Comparison of ENCODE assay signal across 17 mouse cellular contexts in genomic region chr7:66652216-66652615, GRCm38 (mm10). TPM values are rescaled to one million over a fixed set of nuclear protein-coding genes. Genes with fewer than 3 reads are reported as not detected.
A peak's percentile ranks its signal among the peaks of the same experiment; 100 is the strongest.
DNase-seq lines count a peak whose midpoint lies in the region; ATAC-seq and TF ChIP-seq lines count a peak whose summit lies in the region.
"Had no signal": no experiment of that assay in that cellular context is flagged by ENCODE, and none has a peak within 500 bp of the region (broad histone marks: within the 10 kb centered on the region; RNA-seq: fewer than 3 reads in every experiment).

No protein-coding gene starts in this region.

- peaks cover 6% of the 10 kb centered on the region; the same call in 1 of the 2 replicates for H3K4me1 ChIP-seq in liver, embryonic 12.5 days
- no peaks in the 10 kb centered on the region for H3K4me1 ChIP-seq in liver, postnatal 0 days (ENCODE audit: insufficient read depth)
- H3K4me1 ChIP-seq: forebrain, embryonic 13.5 days; hindbrain, embryonic 15.5 days had no signal

- no peak overlapping the region for H3K9ac ChIP-seq in liver, embryonic 12.5 days
- no peak overlapping the region for H3K9ac ChIP-seq in liver, postnatal 0 days (replicated peaks)
- H3K9ac ChIP-seq: embryonic facial prominence, embryonic 15.5 days; forebrain, embryonic 13.5 days; hindbrain, embryonic 15.5 days; limb, embryonic 13.5 days had no signal

- 0 out of 2 replicates have a peak, but pooled peaks have one; percentile 32 for ATAC-seq in liver, embryonic 12.5 days
- ATAC-seq in liver, postnatal 0 days, result no peak
- peak; percentile 61 for ATAC-seq in activated CD4-positive, CD25-positive, alpha-beta regulatory T cell, adult 4 months
- ATAC-seq in megakaryocyte-erythroid progenitor cell, adult 5-6 weeks (replicated peaks; ENCODE audit: low FRiP score, low TSS enrichment, poor library complexity, severe bottlenecking), result peak; percentile 87
- ATAC-seq: forebrain, embryonic 13.5 days had no signal

- DNase-seq in liver, postnatal 0 days, result no peak
- peak; percentile 16 to 39 for DNase-seq in thymus, postnatal 36 days
- no peak for DNase-seq in cerebellum, postnatal 14 days
- DNase-seq in urinary bladder, postnatal 25 days (ENCODE audit: low spot score), result no peak
- DNase-seq in spleen, postnatal 10 days (ENCODE audit: low spot score in 2 of 2), result no peak
- DNase-seq: adrenal gland, adult 8-10 months; cerebellum, adult 18-20 months; lung, adult 2 months had no signal

- H3K27me3 ChIP-seq in liver, embryonic 12.5 days (replicated peaks), result no peaks in the 10 kb centered on the region
- H3K27me3 ChIP-seq in liver, postnatal 0 days (ENCODE audit: insufficient read depth, low read length), result no peaks in the 10 kb centered on the region
- H3K27me3 ChIP-seq: embryonic facial prominence, embryonic 15.5 days; forebrain, embryonic 13.5 days; hindbrain, embryonic 15.5 days; limb, embryonic 13.5 days had no signal

- no peak for TF ChIP-seq CTCF in liver, postnatal 0 days (IDR thresholded peaks at IDR 0.05; ENCODE audit: low read depth)

- no peak overlapping the region; the same call in 1 of the 2 replicates for H3K27ac ChIP-seq in liver, embryonic 12.5 days
- no peak overlapping the region for H3K27ac ChIP-seq in liver, postnatal 0 days (ENCODE audit: low read depth)
- H3K27ac ChIP-seq: embryonic facial prominence, embryonic 15.5 days; forebrain, embryonic 13.5 days; hindbrain, embryonic 15.5 days; layer of hippocampus, adult 2 months; limb, embryonic 13.5 days; macrophage had no signal

- TF ChIP-seq EP300 in liver, postnatal 0 days (IDR thresholded peaks at IDR 0.05; ENCODE audit: low read depth), result no peak

- peaks cover 55% of the 10 kb centered on the region for H3K36me3 ChIP-seq in liver, embryonic 12.5 days
- H3K36me3 ChIP-seq in liver, postnatal 0 days (replicated peaks; ENCODE audit: insufficient read depth, low read length), result peaks cover 20% of the 10 kb centered on the region
- H3K36me3 ChIP-seq: hindbrain, embryonic 15.5 days had no signal

- WGBS in liver, embryonic 12.5 days (ENCODE audit: insufficient replicate concordance), result 38% methylated on average over 4 of the region's 4 CpGs
- 60% methylated on average over 4 of the region's 4 CpGs for WGBS in liver, postnatal 0 days (ENCODE audit: insufficient replicate concordance)

- no peaks in the 10 kb centered on the region for H3K9me3 ChIP-seq in liver, embryonic 12.5 days (replicated peaks)
- H3K9me3 ChIP-seq in liver, postnatal 0 days (ENCODE audit: low read length), result no peaks in the 10 kb centered on the region
- H3K9me3 ChIP-seq: embryonic facial prominence, embryonic 15.5 days; forebrain, embryonic 13.5 days; hindbrain, embryonic 15.5 days; limb, embryonic 13.5 days had no signal

- no peak overlapping the region for H3K4me2 ChIP-seq in liver, embryonic 12.5 days
- no peak overlapping the region for H3K4me2 ChIP-seq in liver, postnatal 0 days (ENCODE audit: low read depth, low read length)
- H3K4me2 ChIP-seq: embryonic facial prominence, embryonic 15.5 days; forebrain, embryonic 13.5 days; hindbrain, embryonic 15.5 days; limb, embryonic 13.5 days had no signal

- H3K4me3 ChIP-seq in liver, embryonic 12.5 days, result no peak overlapping the region
- no peak overlapping the region for H3K4me3 ChIP-seq in liver, postnatal 0 days (ENCODE audit: low read depth, low read length)
- H3K4me3 ChIP-seq: embryonic facial prominence, embryonic 15.5 days; forebrain, embryonic 13.5 days; hindbrain, embryonic 15.5 days; layer of hippocampus, adult 2 months; limb, embryonic 13.5 days had no signal

RNA-seq across cellular contexts. Expression of gene Asb7, which starts 37.2 kb away (rescaled TPM):
- 6.5 and 6.8 TPM in 2 replicates for polyA plus RNA-seq in liver, embryonic 12.5 days (2016; fragmentation: Nextera tagmentation; extraction: Ambion mirVana)
- polyA plus RNA-seq in liver, postnatal 0 days (2015; fragmentation: Nextera tagmentation; extraction: Ambion mirVana), result 3.5 and 3.8 TPM in 2 replicates
- 1 to 10 TPM; 8.1 to 8.5 TPM for polyA plus RNA-seq in activated CD4-positive, CD25-positive, alpha-beta regulatory T cell, adult 4 months (2017; shearing (Covaris generic))
- 8.6 and 12.6 TPM in 2 replicates for total RNA-seq in megakaryocyte-erythroid progenitor cell, adult 5-6 weeks (2014; fragmentation: Nextera tagmentation)
- total RNA-seq in megakaryocyte-erythroid progenitor cell, adult 5-6 weeks (2017), result 8.4 and 9.2 TPM in 2 replicates

RNA-seq across cellular contexts. Expression of gene Lins1, which starts 37.5 kb away (rescaled TPM):
- 6.7 and 7.7 TPM in 2 replicates for polyA plus RNA-seq in liver, embryonic 12.5 days (2016; fragmentation: Nextera tagmentation; extraction: Ambion mirVana)
- polyA plus RNA-seq in liver, postnatal 0 days (2015; fragmentation: Nextera tagmentation; extraction: Ambion mirVana), result 2.5 and 2.6 TPM in 2 replicates
- polyA plus RNA-seq in activated CD4-positive, CD25-positive, alpha-beta regulatory T cell, adult 4 months (2017; shearing (Covaris generic)), result 1 to 10 TPM; 9.1 to 9.2 TPM
- total RNA-seq in megakaryocyte-erythroid progenitor cell, adult 5-6 weeks (2014; fragmentation: Nextera tagmentation), result 6.5 and 16.3 TPM in 2 replicates
- 9.4 and 13.2 TPM in 2 replicates for total RNA-seq in megakaryocyte-erythroid progenitor cell, adult 5-6 weeks (2017)

Comparison
In these comparisons a context has a peak if more than half of its experiments do, and no peak if none do; other contexts are left out.
1. DNase-seq: peak in thymus, postnatal 36 days (2 of 2); none in liver, postnatal 0 days (single experiment), cerebellum, postnatal 14 days (0 of 2), urinary bladder, postnatal 25 days (single experiment) and spleen, postnatal 10 days (0 of 2).